Mouse (Mus musculus) erythroblast, embryonic 14.5 days (primary cell): ENCODE measurements around the gene Tmem131l. TPM values are rescaled to one million over a fixed set of nuclear protein-coding genes. Genes with fewer than 3 reads are reported as not detected.

Experiments used
- H3K27me3 ChIP-seq: 2 replicates; pipeline ENCODE4 v1.6.1; 2012; ENCODE audit warnings: inconsistent platforms; ENCODE audit not compliant: control insufficient read depth
- H3K36me3 ChIP-seq: 2 replicates; pipeline ENCODE4 v1.6.1; 2012; ENCODE audit warnings: mild to moderate bottlenecking, inconsistent platforms; ENCODE audit not compliant: control insufficient read depth
- H3K4me1 ChIP-seq: 2 replicates; pipeline ENCODE4 v1.6.1; 2012; ENCODE audit warnings: inconsistent platforms; ENCODE audit not compliant: control insufficient read depth
- H3K4me3 ChIP-seq: replicated peaks from 2 replicates; pipeline ENCODE3; 2012; ENCODE audit warnings: moderate library complexity, mild to moderate bottlenecking, inconsistent platforms
- H3K9me3 ChIP-seq: 2 replicates; pipeline ENCODE4 v1.6.1; 2012; ENCODE audit warnings: low read length, inconsistent platforms, mixed read lengths; ENCODE audit not compliant: control insufficient read depth
- GATA1 ChIP-seq: IDR thresholded peaks from 2 replicates; pipeline ENCODE4 v1.6.1; 2012; ENCODE audit warnings: low read length, inconsistent platforms, mixed read lengths
- TAL1 ChIP-seq: IDR thresholded peaks from 3 replicates; pipeline ENCODE4 v1.6.1; 2012; ENCODE audit warnings: low read length, inconsistent platforms, mixed read lengths
- polyA plus RNA-seq: library from polyadenylated mRNA; stranded (reverse); fragments of >175 nt; gene quantifications from 2 replicates; pipeline ENCODE4 v1.2.3, GENCODE M21; 2012

The Tmem131l gene
- polyA plus RNA-seq, 1 experiment = 9.3 TPM

GRCm38 (mm10) chr3:84074777-84075176 is 34.8 kb upstream of the Tmem131l start:
- Histone ChIP-seq H3K4me1 (no peaks in the 10 kb centered on the region), H3K36me3 (no peaks in the 10 kb centered on the region), H3K9me3 (no peaks in the 10 kb centered on the region), H3K4me3 (no peak overlapping the region), H3K27me3 (no peaks in the 10 kb centered on the region)
- TF ChIP-seq TAL1 (no peak), GATA1 (no peak)

GRCm38 (mm10) chr3:84071641-84072040 is 31.7 kb upstream of the Tmem131l start:
- H3K27me3 ChIP-seq = no peaks in the 10 kb centered on the region
- TF ChIP-seq TAL1 = no peak
- TF ChIP-seq GATA1 = no peak

GRCm38 (mm10) chr3:84070811-84071210 is 30.8 kb upstream of the Tmem131l start:
- H3K27me3 ChIP-seq = no peaks in the 10 kb centered on the region
- H3K9me3 ChIP-seq = no peaks in the 10 kb centered on the region
- H3K4me1 ChIP-seq = no peaks in the 10 kb centered on the region
- H3K4me3 ChIP-seq = no peak overlapping the region
- no peaks in the 10 kb centered on the region for H3K36me3 ChIP-seq
- TF ChIP-seq TAL1 (no peak), GATA1 (no peak)

More at GRCm38 (mm10) chr3:84071641-84072040, 31.7 kb upstream of the Tmem131l start:
- Histone ChIP-seq H3K9me3 (no peaks in the 10 kb centered on the region), H3K36me3 (no peaks in the 10 kb centered on the region), H3K4me1 (no peaks in the 10 kb centered on the region), H3K4me3 (no peak overlapping the region)

DNA sequence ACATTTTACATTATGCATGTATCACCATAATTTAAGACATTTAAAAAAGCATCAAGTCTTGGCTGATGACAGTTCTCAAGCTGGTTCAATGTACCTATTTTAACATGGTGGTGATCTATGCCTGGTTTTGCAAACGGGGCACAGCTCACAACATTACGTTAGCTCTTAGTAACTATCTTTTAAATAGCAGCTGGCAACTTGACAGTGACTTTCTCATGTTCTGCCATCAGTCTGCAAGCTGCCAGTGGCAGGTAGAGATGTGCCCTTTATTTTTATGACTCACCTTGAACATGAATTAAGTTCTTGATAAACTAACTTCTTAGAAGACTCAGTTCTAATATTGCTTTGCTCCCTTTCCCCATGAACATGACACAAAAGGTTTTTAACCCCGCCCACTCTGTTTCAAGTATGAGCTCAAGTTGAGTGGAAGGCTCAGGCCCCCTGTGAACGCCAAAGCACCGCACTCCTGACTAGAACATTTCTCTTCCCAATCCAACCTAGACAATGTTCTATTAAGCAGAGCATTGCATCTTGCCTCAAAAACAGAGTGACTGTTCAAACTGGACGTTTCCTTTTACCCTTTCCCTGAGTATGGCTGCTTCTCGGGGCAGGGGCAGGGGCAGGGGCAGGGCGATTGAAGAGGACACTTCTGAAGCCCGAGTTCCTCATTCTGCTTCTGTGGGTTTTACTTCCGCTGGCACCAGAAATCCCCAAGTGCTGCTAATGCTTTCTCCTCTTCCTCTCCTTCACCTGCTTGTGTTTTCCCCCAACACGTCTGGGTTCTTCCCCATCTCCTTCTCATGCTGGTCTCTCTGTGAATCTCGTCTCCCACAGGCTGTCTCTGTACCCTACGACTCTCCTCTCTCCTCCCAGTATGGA is 29.1 kb upstream of the Tmem131l start:
- TF ChIP-seq TAL1 = no peak
- TF ChIP-seq GATA1 = no peak
- Histone ChIP-seq H3K4me1 (no peaks in the 10 kb centered on the region), H3K4me3 (no peak overlapping the region)

GRCm38 (mm10) chr3:84065825-84066224 is 25.9 kb upstream of the Tmem131l start:
- TF ChIP-seq GATA1 = no peak
- no peak for TF ChIP-seq TAL1

More for the DNA sequence above, 29.1 kb upstream of the Tmem131l start:
- H3K27me3 ChIP-seq = no peaks in the 10 kb centered on the region
- no peaks in the 10 kb centered on the region for H3K36me3 ChIP-seq
- H3K9me3 ChIP-seq = no peaks in the 10 kb centered on the region

DNA sequence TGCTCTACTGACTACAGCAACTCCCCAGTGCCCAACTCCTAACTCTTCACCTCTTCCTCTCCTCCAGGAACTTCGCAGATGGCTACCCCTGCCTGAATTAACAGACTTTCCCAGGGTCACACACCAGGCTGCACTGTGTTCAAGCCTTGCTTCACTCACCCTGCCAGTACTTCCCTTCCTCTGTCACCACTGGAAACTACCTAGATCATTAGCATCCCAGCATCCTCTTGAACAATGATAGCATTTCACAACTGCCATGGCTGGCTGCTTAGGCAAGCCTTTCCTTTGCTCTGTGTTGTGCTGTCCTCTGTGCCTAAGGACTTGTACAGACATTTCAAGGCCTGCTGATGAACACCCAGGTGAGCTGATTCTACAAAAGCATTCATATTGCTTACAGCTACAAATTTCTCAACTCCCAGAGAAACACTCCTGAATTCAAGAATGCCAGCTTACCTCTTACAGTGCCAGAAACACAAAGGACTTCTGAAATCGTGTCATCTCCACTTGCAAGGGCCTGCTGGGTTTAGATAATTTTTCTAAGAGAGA is 23.5 kb upstream of the Tmem131l start:
- no peaks in the 10 kb centered on the region for H3K4me1 ChIP-seq
- H3K9me3 ChIP-seq = no peaks in the 10 kb centered on the region
- H3K4me3 ChIP-seq = no peak overlapping the region
- no peaks in the 10 kb centered on the region for H3K36me3 ChIP-seq
- peaks cover 2% of the 10 kb centered on the region; the same call in 1 of the 2 replicates for H3K27me3 ChIP-seq
- no peak for TF ChIP-seq GATA1

More at GRCm38 (mm10) chr3:84065825-84066224, 25.9 kb upstream of the Tmem131l start:
- Histone ChIP-seq H3K36me3 (no peaks in the 10 kb centered on the region), H3K9me3 (no peaks in the 10 kb centered on the region), H3K4me3 (no peak overlapping the region), H3K27me3 (peaks cover 2% of the 10 kb centered on the region; the same call in 1 of the 2 replicates), H3K4me1 (no peaks in the 10 kb centered on the region)

DNA sequence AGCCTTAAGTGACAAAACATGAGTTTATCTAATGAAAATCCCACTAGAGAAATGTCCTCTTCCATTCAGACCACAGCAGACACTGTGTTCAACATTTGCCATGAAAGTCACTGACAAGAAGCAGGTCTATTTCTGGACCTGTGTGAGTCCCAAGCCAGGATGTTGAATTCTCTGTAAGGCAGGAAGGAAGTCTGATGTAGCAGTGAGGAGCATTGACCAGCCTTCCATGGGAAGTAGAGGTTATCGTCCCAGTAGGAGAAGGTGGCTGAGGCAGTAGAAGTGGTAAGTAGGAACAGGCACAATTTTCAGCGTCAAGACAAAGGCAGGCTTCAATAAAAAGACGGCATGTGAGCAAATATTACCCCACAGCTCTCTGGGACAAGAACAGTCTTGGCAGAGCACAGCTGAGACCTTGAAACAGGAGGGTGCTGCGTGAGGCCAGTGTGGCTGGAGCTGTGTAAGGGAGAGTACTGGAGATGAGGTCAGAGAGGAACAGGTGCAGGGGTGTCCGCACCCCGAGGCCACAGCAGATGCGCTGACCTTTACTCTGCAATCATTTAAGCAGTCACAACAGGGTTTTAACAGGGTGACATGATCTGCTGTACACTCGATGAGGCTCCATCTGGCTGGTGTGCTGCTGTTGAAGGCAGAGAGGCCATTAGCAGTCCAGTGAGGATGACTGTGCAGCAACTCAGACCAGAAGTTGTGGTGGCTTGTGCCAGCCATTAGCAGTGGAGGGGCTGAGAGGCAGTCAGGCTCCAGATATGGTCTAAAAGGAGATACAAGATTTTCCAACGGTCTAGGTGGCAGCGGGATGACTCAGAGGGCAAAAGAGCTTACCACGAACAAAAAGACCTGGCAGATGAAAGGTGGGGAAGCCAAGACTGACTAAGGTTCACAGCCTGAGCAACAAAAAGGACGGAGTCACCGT is 21.8 kb upstream of the Tmem131l start:
- Histone ChIP-seq H3K4me1 (no peaks in the 10 kb centered on the region), H3K9me3 (peaks cover 4% of the 10 kb centered on the region; the same call in 1 of the 2 replicates), H3K36me3 (no peaks in the 10 kb centered on the region), H3K4me3 (no peak overlapping the region), H3K27me3 (peaks cover 2% of the 10 kb centered on the region; the same call in 1 of the 2 replicates)
- TF ChIP-seq TAL1 = no peak
- TF ChIP-seq GATA1 = no peak

DNA sequence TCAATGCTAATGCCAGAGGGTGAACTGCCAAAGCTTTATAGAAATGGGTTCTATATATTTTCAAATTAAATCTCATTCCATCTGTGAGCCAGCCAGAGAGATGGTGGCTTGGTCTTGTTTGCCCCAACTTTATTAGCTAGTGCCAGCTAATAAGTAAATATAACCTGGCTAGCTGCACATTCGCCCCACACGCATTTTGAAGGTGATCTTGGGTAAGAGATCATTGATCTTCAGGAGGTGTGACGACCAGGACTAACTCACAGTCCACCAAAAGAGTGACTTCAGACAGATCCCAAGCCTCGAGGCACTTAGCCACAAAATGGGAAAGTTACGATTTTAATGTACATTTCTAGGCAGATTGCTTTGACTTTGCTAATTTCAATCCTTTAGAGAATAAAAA is 21.0 kb upstream of the Tmem131l start:
- Histone ChIP-seq H3K27me3 (peaks cover 2% of the 10 kb centered on the region; the same call in 1 of the 2 replicates), H3K4me3 (no peak overlapping the region), H3K9me3 (peaks cover 4% of the 10 kb centered on the region; the same call in 1 of the 2 replicates), H3K36me3 (no peaks in the 10 kb centered on the region), H3K4me1 (no peaks in the 10 kb centered on the region)
- TF ChIP-seq GATA1 (no peak), TAL1 (no peak)

- H3K36me3 ChIP-seq = no peaks in the 10 kb centered on the region
- peaks cover 5% of the 10 kb centered on the region; the same call in 1 of the 2 replicates for H3K9me3 ChIP-seq
- no peaks in the 10 kb centered on the region for H3K4me1 ChIP-seq
- H3K4me3 ChIP-seq = no peak overlapping the region
- peaks cover 2% of the 10 kb centered on the region; the same call in 1 of the 2 replicates for H3K27me3 ChIP-seq
- TF ChIP-seq GATA1 (no peak), TAL1 (no peak)
Measured at GRCm38 (mm10) chr3:84060128-84060527, 20.2 kb upstream of the Tmem131l start.
